Mouse (Mus musculus) fibroblast of lung, adult 2 months (primary cell): ENCODE results near the gene Wwp2.

ENCODE experiments used
- DNase-seq: peaks from one replicate; pipeline ENCODE4 v3.0.0-alpha.2; 2011; ENCODE audit warnings: low read depth

Wwp2 gene

GRCm38 (mm10) chr8:107435962-107436831 is at the start of gene Wwp2:
Gene Wwp2 (plus strand): TSS chr8:107436365.
- no peak for DNase-seq

GRCm38 (mm10) chr8:107386642-107387041 is 49.5 kb upstream of the Wwp2 start:
- no peak for DNase-seq

GRCm38 (mm10) chr8:107387861-107388260 is 48.3 kb upstream of the Wwp2 start:
- DNase-seq, result peak; percentile 41

- DNase-seq, result no peak
These were observed 46.6 kb upstream of the Wwp2 start for GRCm38 (mm10) chr8:107389557-107389956.

GRCm38 (mm10) chr8:107390476-107391135 is 45.6 kb upstream of the Wwp2 start:
- no peak for DNase-seq

- no peak for DNase-seq
These were observed 45.0 kb upstream of the Wwp2 start for GRCm38 (mm10) chr8:107391136-107391516.

- no peak for DNase-seq
These were observed 40.8 kb upstream of the Wwp2 start for GRCm38 (mm10) chr8:107395397-107395796.

DNA sequence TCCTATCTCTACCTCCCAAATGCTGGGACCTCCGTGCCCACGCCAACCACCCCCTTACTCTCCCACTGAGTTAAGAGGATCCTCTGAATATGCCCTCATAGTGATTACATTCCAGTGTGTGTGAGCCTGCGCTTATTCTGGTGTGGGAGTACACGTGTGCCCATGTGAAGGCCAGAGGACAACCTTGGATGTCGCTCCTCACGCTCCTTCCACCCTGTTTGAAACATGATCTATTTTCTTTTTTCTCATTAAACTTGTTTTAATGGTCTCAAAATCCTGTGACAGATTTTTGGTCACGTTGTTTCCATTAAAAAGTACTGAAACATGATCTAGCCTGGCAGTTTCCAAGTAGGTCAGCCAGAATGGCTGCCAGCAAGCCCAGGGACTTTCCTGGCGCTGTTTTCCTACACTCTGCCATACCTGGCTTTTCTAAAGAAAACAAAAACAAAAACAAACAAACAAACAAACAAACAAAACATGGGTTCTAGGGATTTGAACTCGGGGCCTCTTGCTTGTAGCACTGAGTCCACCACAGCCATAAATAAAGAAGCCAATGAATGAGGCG is 40.0 kb upstream of the Wwp2 start:
- peak; percentile 40 for DNase-seq

DNA sequence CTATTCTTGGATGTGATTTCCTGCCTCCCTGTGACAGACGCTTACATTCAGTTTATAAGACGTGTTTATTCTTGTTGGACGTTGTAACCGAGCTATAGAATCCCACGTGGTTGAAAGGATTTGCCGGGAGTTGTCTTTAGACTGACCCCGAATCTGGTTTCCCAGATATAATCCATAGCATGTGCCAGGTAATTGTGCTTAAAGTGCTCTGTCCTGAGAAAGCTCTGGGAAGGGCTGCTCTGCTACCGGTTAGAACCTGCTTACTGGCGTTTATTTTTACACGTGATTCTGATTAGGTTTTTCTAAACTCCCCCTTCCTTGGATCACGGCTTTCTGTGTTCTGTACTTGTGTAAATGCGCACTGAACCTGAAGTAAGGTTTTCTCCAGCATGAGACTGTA is 38.5 kb upstream of the Wwp2 start:
- no peak for DNase-seq

DNA sequence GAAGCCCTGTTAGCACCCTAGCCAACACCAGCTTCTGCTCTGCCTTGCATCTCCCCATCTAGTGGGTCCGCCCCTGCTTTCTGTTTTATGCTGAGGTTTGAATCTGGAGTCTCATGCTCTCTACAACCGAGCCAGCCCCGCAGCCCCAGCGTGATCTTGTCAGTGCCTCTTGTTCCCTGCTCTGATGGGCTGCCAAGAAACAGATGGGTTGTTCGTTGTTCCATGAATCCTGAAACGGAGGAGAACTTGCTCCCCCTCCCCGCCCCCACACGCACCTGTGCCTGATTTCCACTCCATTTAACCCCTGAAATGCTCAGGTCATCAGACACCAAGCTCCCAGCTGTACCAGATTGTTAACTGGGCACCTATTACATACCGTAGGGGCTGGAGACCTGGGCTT is 36.7 kb upstream of the Wwp2 start:
- no peak for DNase-seq

GRCm38 (mm10) chr8:107401866-107402265 is 34.3 kb upstream of the Wwp2 start:
- no peak for DNase-seq

- peak; percentile 91 for DNase-seq
These were observed 33.0 kb upstream of the Wwp2 start, which contains the start of gene Nqo1 for GRCm38 (mm10) chr8:107403038-107403781. Gene Nqo1 (minus strand): TSS chr8:107403206.

GRCm38 (mm10) chr8:107404057-107404456 is 32.1 kb upstream of the Wwp2 start:
- no peak for DNase-seq

DNA sequence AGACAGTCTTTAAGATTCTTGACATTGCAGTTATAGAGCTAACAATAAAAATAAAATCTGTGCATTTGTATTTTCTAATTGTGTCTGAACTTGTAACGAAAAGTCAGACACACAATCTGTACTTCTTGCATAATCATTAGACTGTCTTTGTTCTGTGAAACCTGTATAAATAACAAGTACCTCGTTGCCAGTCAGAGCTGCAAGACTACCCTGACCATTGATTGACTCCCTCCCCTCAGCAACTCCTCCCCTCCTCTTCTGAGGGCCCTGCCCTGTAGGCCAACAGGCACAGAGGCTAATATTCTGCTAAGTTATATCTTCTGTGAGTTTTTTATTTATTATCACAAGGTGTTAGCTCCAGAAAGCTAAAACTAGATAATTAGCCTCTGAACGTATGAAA is 30.2 kb upstream of the Wwp2 start:
- no peak for DNase-seq

DNA sequence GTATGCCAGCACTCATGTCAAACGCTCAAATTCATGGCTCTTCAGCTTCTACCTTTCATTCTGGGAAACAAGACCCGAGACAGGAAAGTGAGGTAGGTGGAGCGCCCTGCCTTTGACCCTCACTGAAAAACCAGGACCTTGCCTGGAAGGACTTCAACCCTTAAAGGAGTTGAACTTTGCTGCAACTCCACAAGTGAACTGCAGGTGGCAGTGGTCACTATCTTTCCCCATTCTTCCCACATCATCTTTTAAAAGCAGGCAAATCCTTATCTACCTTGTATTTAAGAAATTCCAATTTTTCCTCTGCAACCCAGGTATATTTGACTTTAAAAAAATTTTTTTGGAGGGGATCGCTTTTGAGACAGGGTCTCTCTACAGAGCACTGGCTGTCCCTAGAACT is 24.8 kb upstream of the Wwp2 start:
- no peak for DNase-seq

GRCm38 (mm10) chr8:107412552-107412951 is 23.6 kb upstream of the Wwp2 start:
- DNase-seq, result no peak

- DNase-seq, result no peak
These were observed 22.3 kb upstream of the Wwp2 start for GRCm38 (mm10) chr8:107413881-107414280.

GRCm38 (mm10) chr8:107417001-107417400 is 19.2 kb upstream of the Wwp2 start:
- no peak for DNase-seq

GRCm38 (mm10) chr8:107424176-107424575 is 12.0 kb upstream of the Wwp2 start:
- no peak for DNase-seq

- DNase-seq, result peak; percentile 87
These were observed 11.5 kb upstream of the Wwp2 start, which contains the start of gene Nob1 for GRCm38 (mm10) chr8:107424597-107425229. Gene Nob1 (minus strand): TSS chr8:107425051.

DNA sequence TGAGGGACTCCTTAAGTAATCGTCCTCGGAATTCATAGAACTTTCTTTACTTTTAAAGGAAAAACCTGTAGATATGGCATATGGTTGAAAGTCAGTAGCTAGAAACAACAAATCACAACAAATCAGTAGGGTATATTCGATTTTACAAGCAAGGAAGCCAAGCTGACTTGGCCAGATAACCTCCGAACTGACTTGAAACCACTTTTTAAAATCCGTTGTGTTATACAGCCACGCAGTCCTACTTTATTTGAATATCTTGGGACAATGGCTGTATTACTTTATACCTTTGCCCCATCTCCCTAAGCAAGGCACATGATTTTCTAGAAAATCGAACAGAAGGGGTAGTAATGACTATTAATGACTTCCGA is 11.0 kb upstream of the Wwp2 start:
- DNase-seq, result no peak

- DNase-seq, result no peak
These were observed 5.3 kb upstream of the Wwp2 start for GRCm38 (mm10) chr8:107430821-107431220.
